Mouse (Mus musculus): ENCODE data around the gene Atp5j.

DNA sequence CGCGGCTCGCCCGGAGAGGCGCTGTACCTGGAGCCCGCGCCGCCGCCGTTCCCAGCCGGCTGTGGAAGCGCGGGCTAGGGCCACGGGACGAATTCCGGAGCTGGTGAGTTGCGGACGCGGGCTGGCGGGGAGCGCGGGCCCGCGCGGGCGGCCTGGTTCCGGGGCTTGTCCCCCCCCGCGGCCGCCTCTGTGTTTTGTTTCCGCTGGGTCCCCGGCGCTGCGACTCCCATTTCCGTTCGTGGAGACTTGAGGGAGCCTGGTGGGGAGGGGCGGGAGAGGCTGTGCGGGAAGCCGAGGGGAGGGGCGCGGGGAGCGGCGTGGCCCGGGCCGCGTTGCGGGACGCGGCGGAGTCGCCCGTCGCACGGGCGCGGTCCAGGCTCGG, at the start of gene Atp5j:
- no peak for TF ChIP-seq CTCF (IDR thresholded peaks at IDR 0.05; ENCODE audit: borderline replicate concordance, insufficient read depth, low read length)
- no peak; the same call in 1 of the 2 replicates for TF ChIP-seq POLR2A (IDR thresholded peaks at IDR 0.05; ENCODE audit: low read depth, low read length)
